Mouse (Mus musculus) gastrocnemius, adult 2 months (tissue): ENCODE results near the gene Sf3b1. TPM values are rescaled to one million over a fixed set of nuclear protein-coding genes. Genes with fewer than 3 reads are reported as not detected.
"Not testable (repeated sequence)": the region's sequence is repeated elsewhere in the genome, so short reads cannot be mapped to it uniquely, and the experiment has no call there.

Experiments
- DNase-seq: peaks from one replicate; pipeline ENCODE4 v3.0.0; 2022
- H3K27ac ChIP-seq: fragments of 200-600 bp; 2 replicates; pipeline ENCODE4 v1.8.1; 2022; ENCODE audit warnings: mild to moderate bottlenecking
- H3K4me3 ChIP-seq: fragments of 200-600 bp; 2 replicates; pipeline ENCODE4 v1.8.1; 2022; ENCODE audit warnings: mild to moderate bottlenecking, moderate library complexity
- CTCF ChIP-seq: fragments of 200-600 bp; IDR thresholded peaks from 2 replicates; pipeline ENCODE4 v1.8.1; 2022; ENCODE audit warnings: antibody characterized with exemption, mild to moderate bottlenecking, moderate library complexity
- intact Hi-C: fragments of 180-260 bp; cut with DNase I; formaldehyde crosslinking; loops from one replicate; pipeline ENCODE4 v1.15.1; 2025
- total RNA-seq, 2 experiments: library from RNA; stranded (reverse); gene quantifications; 2 replicates each; pipeline ENCODE4 v1.2.3; 2021

Sf3b1 gene
- total RNA-seq, 2 experiments from 2014 or later, result 53.6 to 56.3 TPM

DNA sequence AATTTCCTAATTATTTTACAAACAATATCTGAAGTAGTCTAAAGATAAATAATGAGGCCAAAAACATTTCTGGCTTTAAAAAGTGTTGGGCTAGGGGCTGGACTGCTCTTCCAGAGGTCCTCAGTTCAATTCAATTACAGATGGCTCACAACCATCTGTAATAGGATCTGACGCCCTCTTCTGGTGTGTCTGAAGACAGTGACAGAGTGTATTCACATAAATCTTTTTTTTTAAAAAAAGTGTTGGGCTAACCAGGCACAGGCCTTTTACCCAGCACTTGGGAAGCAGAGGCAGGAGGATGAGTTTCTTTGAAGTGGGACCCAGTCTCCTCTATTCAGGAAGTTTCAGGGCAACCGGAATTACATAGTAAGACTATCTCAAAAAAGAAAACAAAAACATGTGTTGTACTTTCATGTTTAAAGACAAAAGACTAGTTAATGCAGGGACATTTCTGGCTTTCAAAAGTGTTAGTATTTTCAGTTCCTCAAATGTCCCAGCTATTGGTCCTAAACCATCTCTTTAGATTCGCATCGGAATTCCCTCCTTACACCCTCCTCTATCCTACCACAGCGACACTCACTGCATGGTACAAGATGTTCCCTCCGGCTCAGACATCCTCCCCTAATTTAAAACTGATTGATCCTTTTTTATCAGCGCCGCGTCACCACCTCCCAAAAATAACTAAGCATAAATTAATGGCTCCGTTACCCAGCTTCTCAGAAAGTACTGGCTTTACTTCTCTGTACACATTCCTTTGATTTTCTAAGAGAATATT is 1.4 kb downstream of the Sf3b1 start:
- intact Hi-C loops, result loop anchor here (2.0 kb wide), 2 partner anchors 27 to 61 kb away; partner anchors contain the start of gene Coq10b
- Histone ChIP-seq H3K27ac (peak overlapping the region; percentile 100), H3K4me3 (peak overlapping the region; percentile 77)
- TF ChIP-seq CTCF, result no peak
- no peak for DNase-seq

DNA sequence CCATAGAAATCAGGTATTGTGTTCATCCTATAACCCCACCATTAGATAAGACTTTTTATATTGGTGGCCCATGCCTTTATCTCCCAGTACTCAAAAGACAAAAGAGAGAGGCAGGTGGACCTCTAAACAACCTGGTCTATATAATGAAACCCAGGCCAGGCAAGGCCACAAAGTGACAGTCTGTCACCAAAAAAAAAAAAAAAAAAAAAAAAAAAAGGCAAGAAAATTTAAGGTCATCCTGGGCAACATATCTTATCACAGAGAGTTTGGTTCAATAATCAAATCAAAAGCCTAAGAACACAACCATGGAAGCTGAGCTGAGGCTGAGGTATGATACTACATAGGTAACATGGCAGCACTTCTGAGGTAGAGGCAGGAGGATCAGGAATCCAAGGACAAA is 5.4 kb downstream of the Sf3b1 start:
- Histone ChIP-seq H3K4me3 (no peak overlapping the region), H3K27ac (no peak overlapping the region)
- TF ChIP-seq CTCF, result no peak
- DNase-seq, result no peak
- intact Hi-C loops, result no loop called here

DNA sequence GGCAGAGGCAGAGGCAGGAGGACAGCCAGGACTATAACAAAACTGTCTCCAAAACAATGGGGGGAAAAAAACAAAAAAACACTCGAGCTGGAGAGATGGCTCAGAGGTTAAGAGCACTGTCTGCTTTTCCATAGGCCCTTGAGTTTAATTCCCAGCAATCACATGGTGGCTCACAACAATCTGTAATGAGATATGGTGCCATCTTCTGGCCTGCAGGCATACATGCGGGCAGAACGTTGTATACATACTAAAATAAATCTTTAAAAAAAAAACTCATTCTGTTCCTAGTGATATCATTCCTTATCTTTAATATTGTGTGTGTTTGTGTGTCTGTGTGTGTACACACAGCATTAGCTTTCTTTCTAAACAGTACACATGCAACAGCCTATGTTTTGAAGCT is 14.8 kb downstream of the Sf3b1 start:
- Histone ChIP-seq H3K4me3 (no peak overlapping the region), H3K27ac (no peak overlapping the region)
- DNase-seq, result no peak
- intact Hi-C loops, result no loop called here
- 0 out of 2 replicates have a peak, but pooled peaks have one; percentile 7 for TF ChIP-seq CTCF

GRCm38 (mm10) chr1:55008313-55008712 is 19.0 kb downstream of the Sf3b1 start:
- intact Hi-C loops, result loop anchor here (10.0 kb wide), 1 partner anchor 584 kb away; no protein-coding TSS in a partner anchor
- TF ChIP-seq CTCF, result peak; percentile 26; the same call in 1 of the 2 replicates
- not testable (repeated sequence) for DNase-seq, H3K27ac ChIP-seq, H3K4me3 ChIP-seq

GRCm38 (mm10) chr1:54993581-54993980 is 33.7 kb downstream of the Sf3b1 start:
- Histone ChIP-seq H3K4me3 (no peak overlapping the region), H3K27ac (peak overlapping the region; percentile 20; the same call in 1 of the 2 replicates)
- no peak for TF ChIP-seq CTCF
- intact Hi-C loops, result no loop called here
- DNase-seq, result no peak

DNA sequence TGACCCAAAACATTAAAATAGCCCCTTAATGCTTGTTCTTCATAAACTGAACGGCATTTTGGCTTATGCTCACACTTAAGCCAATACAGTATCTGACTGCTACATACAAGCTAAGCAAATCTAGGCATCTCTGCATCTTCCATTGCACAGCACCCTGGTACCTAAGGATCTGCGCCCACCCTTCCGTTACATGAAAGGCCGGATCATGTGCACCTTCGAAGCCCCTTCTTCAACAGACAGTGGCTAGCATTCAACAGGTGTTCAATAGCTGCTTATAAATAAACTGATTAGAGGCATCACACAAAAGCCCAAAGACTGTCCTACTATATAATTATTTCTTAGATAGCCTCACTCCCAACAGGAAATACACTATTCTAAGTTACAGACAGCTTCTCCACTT is 41.0 kb downstream of the Sf3b1 start:
- intact Hi-C loops, result no loop called here
- no peak overlapping the region for H3K4me3 ChIP-seq
- TF ChIP-seq CTCF, result no peak
- no peak for DNase-seq
- no peak overlapping the region for H3K27ac ChIP-seq

DNA sequence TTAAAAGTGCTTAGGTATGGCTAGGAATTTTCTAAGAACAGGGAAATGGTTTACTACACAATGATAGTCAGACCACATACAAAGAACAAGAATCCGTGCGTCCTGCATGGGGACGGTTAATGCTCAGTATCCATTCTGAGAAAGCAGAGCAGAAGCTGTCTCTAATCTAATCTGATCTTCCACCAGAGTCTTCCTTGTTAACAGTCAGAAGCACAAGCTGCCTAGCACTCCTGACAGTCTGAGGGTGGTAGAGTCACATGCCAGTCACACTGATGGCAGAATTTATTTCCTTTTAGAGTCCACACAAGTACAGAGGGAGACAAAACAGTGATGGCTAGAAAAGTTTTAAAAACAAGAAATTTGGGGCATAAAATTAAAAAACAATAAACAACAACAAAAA is 41.5 kb downstream of the Sf3b1 start:
- H3K27ac ChIP-seq, result no peak overlapping the region
- intact Hi-C loops, result no loop called here
- H3K4me3 ChIP-seq, result no peak overlapping the region
- no peak for TF ChIP-seq CTCF
- DNase-seq, result no peak

- no peak for DNase-seq
- H3K27ac ChIP-seq, result no peak overlapping the region
- intact Hi-C loops, result loop anchor here (5.0 kb wide), 1 partner anchor 152 kb away; no protein-coding TSS in a partner anchor
- no peak for TF ChIP-seq CTCF
- no peak overlapping the region for H3K4me3 ChIP-seq
These were observed 43.1 kb downstream of the Sf3b1 start for GRCm38 (mm10) chr1:54984154-54984553.

GRCm38 (mm10) chr1:54983339-54983738 is 43.9 kb downstream of the Sf3b1 start:
- Histone ChIP-seq H3K27ac (no peak overlapping the region), H3K4me3 (no peak overlapping the region)
- intact Hi-C loops, result loop anchor here (5.0 kb wide), 1 partner anchor 151 kb away; no protein-coding TSS in a partner anchor
- no peak for DNase-seq
- peak; percentile 49 for TF ChIP-seq CTCF

DNA sequence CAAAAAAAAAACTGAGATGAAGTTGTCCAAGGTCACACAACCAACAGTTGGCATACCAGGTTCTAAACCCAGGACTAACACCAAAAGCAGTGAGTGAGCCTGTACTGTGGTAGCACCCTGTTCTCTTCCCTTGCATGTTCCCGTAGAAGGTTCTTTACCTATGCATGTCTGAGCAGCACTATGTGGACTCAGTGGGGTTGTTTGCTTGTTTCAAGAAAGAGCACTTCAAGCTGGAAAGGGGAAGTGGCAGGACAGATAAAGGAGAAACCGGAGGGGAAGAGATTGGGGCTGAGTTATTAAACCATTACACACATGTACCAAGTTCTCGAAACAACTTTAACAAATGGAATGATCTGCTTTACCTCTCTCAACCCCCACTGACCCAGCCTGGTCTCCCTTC is 44.6 kb downstream of the Sf3b1 start:
- no peak overlapping the region for H3K27ac ChIP-seq
- TF ChIP-seq CTCF, result no peak
- H3K4me3 ChIP-seq, result no peak overlapping the region
- DNase-seq, result no peak
- intact Hi-C loops, result loop anchor here (5.0 kb wide), 1 partner anchor 150 kb away; no protein-coding TSS in a partner anchor

DNA sequence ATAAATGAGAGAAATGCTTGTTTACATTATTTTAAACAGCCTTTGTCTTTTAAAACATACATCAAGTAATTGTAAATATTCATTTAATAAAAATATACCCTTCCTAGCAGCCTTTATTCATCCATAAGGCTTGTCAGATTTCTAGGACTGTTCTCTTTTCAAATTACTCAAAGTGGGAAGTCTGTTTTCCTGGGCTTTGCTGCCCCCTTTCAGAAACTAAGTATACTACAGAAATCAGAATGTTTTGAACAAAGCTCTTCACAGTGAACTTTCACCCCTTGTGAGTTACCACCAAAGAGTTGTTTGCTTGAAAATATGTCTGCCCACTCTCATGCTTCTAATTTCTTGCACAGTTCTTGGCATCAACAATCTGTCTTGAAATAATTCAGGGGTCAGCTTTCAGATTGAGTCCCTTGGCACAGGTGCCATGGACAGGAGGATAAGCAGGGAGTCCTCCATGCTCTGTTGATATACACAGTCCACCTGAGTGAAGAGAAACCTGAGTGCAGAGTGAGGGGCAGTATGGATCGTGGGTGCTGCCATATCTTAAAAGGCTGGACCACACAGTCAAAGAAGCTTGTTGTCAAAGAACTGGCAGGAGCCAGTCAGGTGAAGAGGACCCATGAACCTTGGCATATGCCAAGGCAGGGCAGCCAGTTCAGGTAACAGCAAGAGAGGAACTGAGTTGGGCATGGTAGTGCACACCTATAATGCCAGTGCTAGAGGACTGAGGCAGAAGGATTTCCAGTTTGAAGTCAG is 47.9 kb downstream of the Sf3b1 start:
- no peak overlapping the region for H3K27ac ChIP-seq
- peak; percentile 67 for TF ChIP-seq CTCF
- no peak for DNase-seq
- intact Hi-C loops, result loop anchor here (2.0 kb wide), 1 partner anchor 313 kb away; no protein-coding TSS in a partner anchor
- H3K4me3 ChIP-seq, result no peak overlapping the region

GRCm38 (mm10) chr1:54971687-54972404 is 55.4 kb downstream of the Sf3b1 start:
- Histone ChIP-seq H3K4me3 (no peak overlapping the region), H3K27ac (no peak overlapping the region)
- intact Hi-C loops, result no loop called here
- no peak for TF ChIP-seq CTCF
- no peak for DNase-seq
